Mouse (Mus musculus) stomach, postnatal 0 days (tissue): ENCODE measurements at regions not wholly inside any gene's neighbourhood (a gene's known extent, or its start where the extent isn't known, plus 50 kb on each side); places are given as distances from the start of the nearest gene placed in this dataset.

Source experiments
- CTCF ChIP-seq: IDR thresholded peaks from 2 replicates; pipeline ENCODE4 v1.5.1; 2016; ENCODE audit warnings: antibody characterized with exemption, low read depth, mild to moderate bottlenecking, moderate library complexity
- EP300 ChIP-seq: optimal IDR thresholded peaks from 2 replicates; pipeline ENCODE3; 2016; ENCODE audit warnings: antibody characterized with exemption

- TF ChIP-seq EP300: no peak
- TF ChIP-seq CTCF: no peak
Measured at GRCm38 (mm10) chr12:39851610-39852009, 186.2 kb downstream of the Arl4a start.
